ENCODE assay signal across 24 mouse cellular contexts in the genomic region with DNA sequence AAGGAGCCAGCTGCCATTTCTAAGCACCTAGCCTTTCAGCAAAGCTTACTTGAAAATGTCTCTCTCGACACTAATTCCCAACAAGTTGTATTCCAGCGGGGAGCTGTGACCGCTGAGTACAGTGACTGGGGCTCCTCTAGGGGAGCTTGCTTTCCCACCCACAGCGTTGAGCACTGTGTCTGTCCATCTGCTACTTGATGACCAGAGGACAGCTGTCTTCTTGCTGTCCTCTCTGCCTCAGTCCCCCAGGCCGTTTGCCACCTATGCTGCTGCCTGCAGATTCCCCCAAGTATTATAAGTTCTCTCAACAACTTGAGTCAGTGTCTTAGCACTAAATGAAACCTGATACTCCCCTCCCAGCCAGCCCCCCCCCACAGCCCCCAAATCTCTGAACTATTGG.
DNase-seq lines count a peak whose midpoint lies in the region; ATAC-seq and TF ChIP-seq lines count a peak whose summit lies in the region.
"Had no signal": no experiment of that assay in that cellular context is flagged by ENCODE, and none has a peak within 500 bp of the region (broad histone marks: within the 10 kb centered on the region; RNA-seq: fewer than 3 reads in every experiment).

No protein-coding gene starts in this region.

- peaks cover 22% of the 10 kb centered on the region for H3K27me3 ChIP-seq in midbrain, embryonic 10.5 days (ENCODE audit: low read depth, poor library complexity, severe bottlenecking)
- no peaks in the 10 kb centered on the region for H3K27me3 ChIP-seq in midbrain, postnatal 0 days (ENCODE audit: insufficient read depth, low read length)
- no peaks in the 10 kb centered on the region for H3K27me3 ChIP-seq in myocyte (ENCODE audit: control insufficient read depth, insufficient read depth, insufficient read length)
- H3K27me3 ChIP-seq: heart, embryonic 12.5 days; hindbrain, embryonic 12.5 days; limb, embryonic 15.5 days; megakaryocyte, embryonic 14.5 days; stomach, embryonic 15.5 days had no signal

- 10% methylated on average over 5 of the region's 5 CpGs for WGBS in midbrain, embryonic 10.5 days
- 6% methylated on average over 5 of the region's 5 CpGs for WGBS in midbrain, postnatal 0 days

- no peaks in the 10 kb centered on the region for H3K9me3 ChIP-seq in midbrain, embryonic 10.5 days (replicated peaks)
- no peaks in the 10 kb centered on the region for H3K9me3 ChIP-seq in midbrain, postnatal 0 days (ENCODE audit: low read length)
- H3K9me3 ChIP-seq: forebrain, embryonic 10.5 days; heart, embryonic 12.5 days; hindbrain, embryonic 12.5 days; limb, embryonic 15.5 days; stomach, embryonic 15.5 days had no signal

- H3K4me1 ChIP-seq in midbrain, embryonic 10.5 days, result peaks cover 30% of the 10 kb centered on the region
- H3K4me1 ChIP-seq in midbrain, postnatal 0 days (ENCODE audit: insufficient read depth, low read length), result peaks cover 6% of the 10 kb centered on the region; the same call in 1 of the 2 replicates
- H3K4me1 ChIP-seq: megakaryocyte, embryonic 14.5 days had no signal

- H3ac ChIP-seq in myocyte (ENCODE audit: control insufficient read depth, insufficient read length), result no peak overlapping the region

- peak; percentile 28 for DNase-seq in embryo, embryonic 11 days
- DNase-seq in embryo, embryonic 10.5 days (ENCODE audit: low spot score), result no peak
- no peak for DNase-seq in midbrain, embryonic 10.5 days (ENCODE audit: low spot score)
- no peak for DNase-seq in midbrain, postnatal 0 days (ENCODE audit: low spot score)
- DNase-seq in brain, embryonic 14.5 days (ENCODE audit: low read depth), result peak; percentile 29
- DNase-seq in ovary, postnatal 14 days (ENCODE audit: low spot score), result no peak
- DNase-seq: adrenal gland, postnatal 10 days; cerebellum, adult 2 months; cerebellum, postnatal 36 days; gastrocnemius, postnatal 10 days; heart, postnatal 14 days; lung, embryonic 14.5 days; thymus, postnatal 36 days had no signal

- no peak for ATAC-seq in midbrain, postnatal 0 days (ENCODE audit: low FRiP score)
- ATAC-seq: activated CD4-positive, CD25-positive, alpha-beta regulatory T cell, adult 4 months; forebrain, embryonic 16.5 days had no signal

- no peak overlapping the region for H3K4me3 ChIP-seq in midbrain, embryonic 10.5 days
- no peak overlapping the region for H3K4me3 ChIP-seq in midbrain, postnatal 0 days (ENCODE audit: low read depth, low read length)
- H3K4me3 ChIP-seq in myocyte, result no peak overlapping the region
- H3K4me3 ChIP-seq: forebrain, embryonic 10.5 days; heart, embryonic 12.5 days; hindbrain, embryonic 12.5 days; layer of hippocampus, adult 2 months; limb, embryonic 15.5 days; megakaryocyte, embryonic 14.5 days; stomach, embryonic 15.5 days had no signal

- H3K27ac ChIP-seq in midbrain, embryonic 10.5 days (replicated peaks), result peak overlapping the region; percentile 30; the same call in 1 of the 2 replicates
- H3K27ac ChIP-seq in midbrain, postnatal 0 days (ENCODE audit: low read depth, low read length), result no peak overlapping the region
- H3K27ac ChIP-seq: forebrain, embryonic 10.5 days; hindbrain, embryonic 12.5 days; layer of hippocampus, adult 2 months; limb, embryonic 15.5 days; liver, embryonic 14.5 days; stomach, embryonic 15.5 days had no signal

- no peak for TF ChIP-seq POLR2A in brain, embryonic 14.5 days (IDR thresholded peaks at IDR 0.05; ENCODE audit: borderline replicate concordance, extremely low read depth, insufficient read depth, insufficient read length, poor library complexity, severe bottlenecking)
- no peak for TF ChIP-seq POLR2A in myocyte (IDR thresholded peaks at IDR 0.05; ENCODE audit: insufficient read length, low read depth)

- no peak overlapping the region for H3K9ac ChIP-seq in midbrain, postnatal 0 days (replicated peaks; ENCODE audit: low read length, poor library complexity, severe bottlenecking)
- H3K9ac ChIP-seq: heart, embryonic 12.5 days; hindbrain, embryonic 12.5 days; limb, embryonic 15.5 days; liver, embryonic 14.5 days; lung, embryonic 14.5 days; stomach, embryonic 15.5 days had no signal

- H3K79me2 ChIP-seq in myocyte (ENCODE audit: control insufficient read depth, insufficient read depth), result no peaks in the 10 kb centered on the region

- no peak for TF ChIP-seq CTCF in midbrain, postnatal 0 days (IDR thresholded peaks at IDR 0.05)
- no peak for TF ChIP-seq CTCF in brain, embryonic 14.5 days (IDR thresholded peaks at IDR 0.05; ENCODE audit: borderline replicate concordance, extremely low read depth, insufficient read depth, insufficient read length)

- no peak overlapping the region for H3K4me2 ChIP-seq in midbrain, postnatal 0 days (ENCODE audit: low read depth, low read length, poor library complexity, severe bottlenecking)
- no peak overlapping the region for H3K4me2 ChIP-seq in myocyte (ENCODE audit: low read depth)
- H3K4me2 ChIP-seq: heart, embryonic 12.5 days; hindbrain, embryonic 12.5 days; limb, embryonic 15.5 days; lung, embryonic 14.5 days; stomach, embryonic 15.5 days had no signal

- H3K36me3 ChIP-seq in midbrain, embryonic 10.5 days, result no peaks in the 10 kb centered on the region
- no peaks in the 10 kb centered on the region for H3K36me3 ChIP-seq in midbrain, postnatal 0 days (ENCODE audit: insufficient read depth, low read length)
- H3K36me3 ChIP-seq in myocyte (ENCODE audit: control insufficient read depth, insufficient read depth), result no peaks in the 10 kb centered on the region
- H3K36me3 ChIP-seq: forebrain, embryonic 10.5 days; heart, embryonic 12.5 days; hindbrain, embryonic 12.5 days; limb, embryonic 15.5 days; stomach, embryonic 15.5 days had no signal

TF ChIP-seq in myocyte, 11 proteins besides CTCF, POLR2A, EP300 and RAD21:
- no peak for TF ChIP-seq TCF3 (IDR thresholded peaks at IDR 0.05; ENCODE audit: insufficient read length, low read depth)
- TF ChIP-seq MYOD1 (IDR thresholded peaks at IDR 0.05; ENCODE audit: control insufficient read depth in 1 of 3, insufficient read length in 2 of 3, low read depth in 2 of 3), result peak in 2 of 3 experiments; percentile 60 to 82
- peak in 1 of 3 experiments; percentile 19 for TF ChIP-seq MYOG (IDR thresholded peaks at IDR 0.05; ENCODE audit: control insufficient read depth in 1 of 3, insufficient read depth in 1 of 3, insufficient read length in 2 of 3, low read depth in 2 of 3)
- no peak for TF ChIP-seq USF1 (IDR thresholded peaks at IDR 0.05; ENCODE audit: low read depth)
TF ChIP-seq in myocyte: peak in this region for 2.

Comparison
In these comparisons a context has a peak if more than half of its experiments do, and no peak if none do; other contexts are left out.
1. DNase-seq: peak in embryo, embryonic 11 days (single experiment) and brain, embryonic 14.5 days (single experiment); none in embryo, embryonic 10.5 days (single experiment), midbrain, embryonic 10.5 days (single experiment), midbrain, postnatal 0 days (single experiment) and ovary, postnatal 14 days (single experiment).